Mouse (Mus musculus): ENCODE measurements around the gene Epb41l1. TPM values are rescaled to one million over a fixed set of nuclear protein-coding genes. Genes with fewer than 3 reads are reported as not detected.

Epb41l1 gene
- polyA plus RNA-seq, 1 experiment from 2014 or later = 1.5 TPM

GRCm38 (mm10) chr2:156446489-156447035 lies 25.9 kb downstream of the Epb41l1 start:
- no peak overlapping the region for H3K4me3 ChIP-seq (ENCODE audit: low read depth, low read length)
- no peak overlapping the region for H3K9ac ChIP-seq (ENCODE audit: low read depth, low read length)
- no peak overlapping the region for H3K4me2 ChIP-seq
- ATAC-seq (replicated peaks; ENCODE audit: low FRiP score) (no peak), DNase-seq (ENCODE audit: low spot score) (no peak)
- H3K27ac ChIP-seq (ENCODE audit: low read depth, low read length) = no peak overlapping the region
- WGBS = 79% methylated on average over 9 of the region's 9 CpGs
- no peaks in the 10 kb centered on the region for H3K9me3 ChIP-seq (ENCODE audit: control insufficient read depth, low read length)
- no peaks in the 10 kb centered on the region for H3K36me3 ChIP-seq (ENCODE audit: control insufficient read depth, insufficient read depth, low read length)
- no peaks in the 10 kb centered on the region; the same call in 1 of the 2 replicates for H3K27me3 ChIP-seq (replicated peaks; ENCODE audit: control insufficient read depth, insufficient read depth, low read length)
- H3K4me1 ChIP-seq (replicated peaks; ENCODE audit: control insufficient read depth, insufficient read depth, low read length) = peaks cover 15% of the 10 kb centered on the region

GRCm38 (mm10) chr2:156447413-156448295 lies 26.9 kb downstream of the Epb41l1 start:
- Histone ChIP-seq H3K4me3 (ENCODE audit: low read depth, low read length) (no peak overlapping the region), H3K36me3 (ENCODE audit: control insufficient read depth, insufficient read depth, low read length) (no peaks in the 10 kb centered on the region), H3K4me2 (no peak overlapping the region), H3K9me3 (ENCODE audit: control insufficient read depth, low read length) (no peaks in the 10 kb centered on the region), H3K4me1 (replicated peaks; ENCODE audit: control insufficient read depth, insufficient read depth, low read length) (peaks cover 6% of the 10 kb centered on the region), H3K9ac (ENCODE audit: low read depth, low read length) (no peak overlapping the region), H3K27me3 (replicated peaks; ENCODE audit: control insufficient read depth, insufficient read depth, low read length) (no peaks in the 10 kb centered on the region; the same call in 1 of the 2 replicates), H3K27ac (ENCODE audit: low read depth, low read length) (peak overlapping the region; percentile 16; the same call in 1 of the 2 replicates)
- DNase-seq (ENCODE audit: low spot score) = no peak
- ATAC-seq (replicated peaks; ENCODE audit: low FRiP score) = no peak
- 14% methylated on average over 10 of the region's 10 CpGs for WGBS

DNA sequence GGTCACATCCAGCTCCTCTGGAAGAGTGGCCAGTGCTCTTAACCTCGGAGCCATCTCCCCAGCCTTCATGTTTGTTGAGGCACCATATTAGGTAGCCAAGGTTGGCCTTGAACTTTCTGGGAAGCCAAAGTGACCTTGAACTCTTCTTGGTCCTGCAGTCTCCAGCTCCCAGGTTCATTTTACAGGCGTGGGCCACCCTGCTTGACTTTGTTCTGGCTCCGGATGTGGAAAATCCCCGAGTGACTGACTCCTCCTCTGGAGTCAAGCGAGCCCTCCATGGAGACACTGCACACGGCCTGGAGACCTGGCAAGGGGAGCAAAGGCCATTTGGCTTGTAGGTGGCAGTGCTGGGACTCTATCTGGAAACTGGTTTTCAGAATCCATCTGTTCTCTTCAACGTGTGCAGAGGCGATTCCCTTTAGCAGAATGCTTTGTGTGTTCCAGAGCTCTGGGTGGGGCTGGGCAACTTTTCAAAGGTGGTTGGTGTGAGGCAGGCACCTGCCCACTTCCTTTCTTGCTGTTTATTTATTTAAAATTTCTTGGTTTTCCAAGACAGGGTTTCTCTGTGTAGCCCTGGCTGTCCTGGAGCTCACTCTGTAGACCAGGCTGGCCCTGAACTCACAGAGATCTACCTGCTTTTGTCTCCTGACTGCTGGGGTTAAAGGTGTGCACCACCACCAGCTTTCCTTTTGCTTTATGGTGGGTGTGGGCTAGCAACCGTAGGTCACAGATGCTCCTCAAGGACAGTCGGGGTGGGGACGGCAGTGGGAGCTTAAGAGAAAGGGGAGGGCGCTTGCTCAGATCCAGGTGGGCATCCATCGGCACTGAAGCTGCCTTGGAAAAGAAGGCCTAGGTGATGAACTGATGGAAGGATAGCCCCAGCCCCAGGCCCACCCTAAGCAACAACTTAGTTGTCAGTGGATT lies 30.8 kb downstream of the Epb41l1 start:
- H3K9me3 ChIP-seq (ENCODE audit: control insufficient read depth, low read length) = no peaks in the 10 kb centered on the region
- H3K27me3 ChIP-seq (replicated peaks; ENCODE audit: control insufficient read depth, insufficient read depth, low read length) = no peaks in the 10 kb centered on the region; the same call in 1 of the 2 replicates
- H3K4me1 ChIP-seq (replicated peaks; ENCODE audit: control insufficient read depth, insufficient read depth, low read length) = peaks cover 3% of the 10 kb centered on the region
- H3K9ac ChIP-seq (ENCODE audit: low read depth, low read length) = no peak overlapping the region
- H3K4me2 ChIP-seq = no peak overlapping the region
- H3K4me3 ChIP-seq (ENCODE audit: low read depth, low read length) = no peak overlapping the region
- 78% methylated on average over 13 of the region's 13 CpGs for WGBS
- no peak for DNase-seq (ENCODE audit: low spot score)
- H3K27ac ChIP-seq (ENCODE audit: low read depth, low read length) = no peak overlapping the region
- no peaks in the 10 kb centered on the region for H3K36me3 ChIP-seq (ENCODE audit: control insufficient read depth, insufficient read depth, low read length)
- ATAC-seq (replicated peaks; ENCODE audit: low FRiP score) = no peak

DNA sequence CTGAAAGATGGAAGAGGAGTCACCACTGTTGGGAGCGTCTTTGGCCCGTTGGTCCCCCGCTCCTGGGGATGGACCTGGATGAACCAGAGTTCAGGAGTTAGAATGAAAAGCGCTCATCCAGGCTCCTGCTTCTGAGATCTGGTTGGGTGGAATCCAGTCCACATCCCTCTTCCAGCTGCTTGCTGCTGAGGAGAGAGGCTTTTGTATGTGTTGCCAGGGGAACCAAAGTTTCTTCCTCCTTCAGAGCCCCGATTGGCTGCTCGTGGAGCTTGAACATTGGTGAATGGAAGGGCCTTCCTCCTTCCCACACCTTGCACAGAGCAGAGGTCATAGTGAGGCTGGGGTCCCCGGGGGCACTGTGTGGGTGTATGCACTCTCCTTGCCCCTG lies 31.4 kb downstream of the Epb41l1 start:
- ATAC-seq (replicated peaks; ENCODE audit: low FRiP score) (no peak), DNase-seq (ENCODE audit: low spot score) (no peak)
- no peak overlapping the region for H3K27ac ChIP-seq (ENCODE audit: low read depth, low read length)
- no peak overlapping the region for H3K9ac ChIP-seq (ENCODE audit: low read depth, low read length)
- H3K4me3 ChIP-seq (ENCODE audit: low read depth, low read length) = no peak overlapping the region
- no peaks in the 10 kb centered on the region for H3K36me3 ChIP-seq (ENCODE audit: control insufficient read depth, insufficient read depth, low read length)
- no peaks in the 10 kb centered on the region for H3K9me3 ChIP-seq (ENCODE audit: control insufficient read depth, low read length)
- WGBS = 78% methylated on average over 7 of the region's 7 CpGs
- no peak overlapping the region for H3K4me2 ChIP-seq
- peaks cover 3% of the 10 kb centered on the region for H3K4me1 ChIP-seq (replicated peaks; ENCODE audit: control insufficient read depth, insufficient read depth, low read length)
- no peaks in the 10 kb centered on the region; the same call in 1 of the 2 replicates for H3K27me3 ChIP-seq (replicated peaks; ENCODE audit: control insufficient read depth, insufficient read depth, low read length)

DNA sequence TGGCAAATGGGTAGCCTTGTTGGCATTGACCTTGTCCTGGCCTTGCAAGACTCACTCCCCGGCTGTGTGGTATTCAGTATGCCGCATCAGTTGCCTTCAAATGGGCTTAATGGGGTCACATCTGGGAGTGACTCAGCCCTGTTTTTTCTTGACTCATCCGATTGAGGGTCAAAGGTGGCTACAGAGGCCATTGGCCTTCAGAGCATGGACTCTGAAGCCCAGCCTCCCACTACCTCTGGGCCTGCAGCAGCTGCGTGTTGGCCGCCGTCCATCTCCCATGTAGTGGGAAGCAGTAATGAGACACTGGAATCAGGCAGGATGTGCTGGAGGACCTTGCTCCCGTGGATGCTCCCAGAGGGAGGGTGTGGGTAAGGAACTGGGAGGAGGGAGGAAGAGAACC lies 33.1 kb downstream of the Epb41l1 start:
- DNase-seq (ENCODE audit: low spot score) (no peak), ATAC-seq (replicated peaks; ENCODE audit: low FRiP score) (no peak)
- WGBS = 73% methylated on average over 7 of the region's 7 CpGs

DNA sequence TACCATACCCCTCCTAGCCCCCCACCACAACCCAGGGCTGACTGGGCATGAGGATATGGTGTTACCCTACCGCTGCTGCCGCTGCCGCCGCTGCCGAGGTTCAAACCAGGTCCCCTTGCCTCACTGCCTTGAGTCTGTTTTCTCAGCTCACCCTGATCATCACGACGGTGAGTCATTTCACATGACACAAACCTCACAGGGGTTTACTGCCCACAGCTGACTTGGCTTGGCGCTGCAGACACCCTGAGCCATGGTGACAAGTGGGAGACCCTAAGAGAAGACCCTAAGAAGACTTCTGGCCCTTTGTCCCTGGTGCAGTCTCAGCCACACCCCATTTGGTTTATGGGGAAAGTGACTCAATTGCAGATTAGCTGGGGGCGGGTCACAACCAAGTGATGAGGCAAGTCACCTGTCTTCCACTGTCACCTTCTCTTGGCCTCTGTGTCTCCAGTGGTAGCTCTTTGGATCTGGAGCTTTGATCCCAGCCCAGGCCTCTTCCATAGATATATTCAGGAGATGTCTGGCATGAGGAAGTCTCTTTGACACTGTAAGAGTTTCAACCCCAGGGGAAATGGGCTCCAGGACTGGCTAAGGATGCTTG lies 34.9 kb downstream of the Epb41l1 start:
- Histone ChIP-seq H3K36me3 (ENCODE audit: control insufficient read depth, insufficient read depth, low read length) (no peaks in the 10 kb centered on the region), H3K27me3 (replicated peaks; ENCODE audit: control insufficient read depth, insufficient read depth, low read length) (no peaks in the 10 kb centered on the region), H3K4me2 (no peak overlapping the region), H3K4me3 (ENCODE audit: low read depth, low read length) (no peak overlapping the region), H3K9me3 (ENCODE audit: control insufficient read depth, low read length) (no peaks in the 10 kb centered on the region), H3K27ac (ENCODE audit: low read depth, low read length) (no peak overlapping the region), H3K4me1 (replicated peaks; ENCODE audit: control insufficient read depth, insufficient read depth, low read length) (no peaks in the 10 kb centered on the region), H3K9ac (ENCODE audit: low read depth, low read length) (no peak overlapping the region)
- no peak for ATAC-seq (replicated peaks; ENCODE audit: low FRiP score)
- DNase-seq (ENCODE audit: low spot score) = no peak
- 85% methylated on average over 9 of the region's 9 CpGs for WGBS

More for the DNA sequence above, 33.1 kb downstream of the Epb41l1 start:
- H3K4me2 ChIP-seq = no peak overlapping the region
- no peaks in the 10 kb centered on the region for H3K9me3 ChIP-seq (ENCODE audit: control insufficient read depth, low read length)
- H3K36me3 ChIP-seq (ENCODE audit: control insufficient read depth, insufficient read depth, low read length) = no peaks in the 10 kb centered on the region
- no peak overlapping the region for H3K27ac ChIP-seq (ENCODE audit: low read depth, low read length)
- no peaks in the 10 kb centered on the region for H3K27me3 ChIP-seq (replicated peaks; ENCODE audit: control insufficient read depth, insufficient read depth, low read length)
- no peak overlapping the region for H3K4me3 ChIP-seq (ENCODE audit: low read depth, low read length)
- no peak overlapping the region for H3K9ac ChIP-seq (ENCODE audit: low read depth, low read length)
- no peaks in the 10 kb centered on the region for H3K4me1 ChIP-seq (replicated peaks; ENCODE audit: control insufficient read depth, insufficient read depth, low read length)

GRCm38 (mm10) chr2:156456386-156457342 lies 36.0 kb downstream of the Epb41l1 start:
- no peak overlapping the region for H3K27ac ChIP-seq (ENCODE audit: low read depth, low read length)
- WGBS = 70% methylated on average over 14 of the region's 14 CpGs
- no peak overlapping the region for H3K9ac ChIP-seq (ENCODE audit: low read depth, low read length)
- H3K27me3 ChIP-seq (replicated peaks; ENCODE audit: control insufficient read depth, insufficient read depth, low read length) = no peaks in the 10 kb centered on the region
- H3K4me1 ChIP-seq (replicated peaks; ENCODE audit: control insufficient read depth, insufficient read depth, low read length) = no peaks in the 10 kb centered on the region
- ATAC-seq (replicated peaks; ENCODE audit: low FRiP score) (no peak), DNase-seq (ENCODE audit: low spot score) (no peak)
- no peak overlapping the region for H3K4me3 ChIP-seq (ENCODE audit: low read depth, low read length)
- H3K9me3 ChIP-seq (ENCODE audit: control insufficient read depth, low read length) = no peaks in the 10 kb centered on the region
- H3K36me3 ChIP-seq (ENCODE audit: control insufficient read depth, insufficient read depth, low read length) = no peaks in the 10 kb centered on the region
- H3K4me2 ChIP-seq = no peak overlapping the region
